Mouse (Mus musculus) megakaryocyte, embryonic 14.5 days (primary cell): ENCODE measurements around the gene Cdh26. TPM values are rescaled to one million over a fixed set of nuclear protein-coding genes. Genes with fewer than 3 reads are reported as not detected.

ENCODE experiments used
- H3K27me3 ChIP-seq: replicated peaks from 2 replicates; pipeline ENCODE3; 2012; ENCODE audit warnings: inconsistent platforms
- H3K36me3 ChIP-seq: replicated peaks from 2 replicates; pipeline ENCODE3; 2012; ENCODE audit warnings: low read length, inconsistent platforms, mixed read lengths
- H3K4me1 ChIP-seq: 2 replicates; pipeline ENCODE4 v1.6.1; 2012; ENCODE audit warnings: inconsistent platforms
- H3K4me3 ChIP-seq: replicated peaks from 2 replicates; pipeline ENCODE3; 2012; ENCODE audit warnings: moderate library complexity, mild to moderate bottlenecking, inconsistent platforms
- H3K9me3 ChIP-seq: 2 replicates; pipeline ENCODE4 v1.6.1; 2012; ENCODE audit warnings: inconsistent platforms
- FLI1 ChIP-seq: IDR thresholded peaks from 2 replicates; pipeline ENCODE4 v1.6.1; 2012; ENCODE audit warnings: low read length, inconsistent platforms, mixed read lengths
- GATA1 ChIP-seq: IDR thresholded peaks from 3 replicates; pipeline ENCODE4 v1.6.1; 2012; ENCODE audit warnings: mixed read lengths, low read length, inconsistent platforms, borderline replicate concordance
- polyA plus RNA-seq: library from polyadenylated mRNA; stranded (reverse); fragments of >175 nt; gene quantifications from 2 replicates; pipeline ENCODE4 v1.2.3, GENCODE M21; 2012; ENCODE audit warnings: low replicate concordance; ENCODE audit not compliant: insufficient read depth

Cdh26 gene
- polyA plus RNA-seq: not detected in 2 replicates

DNA sequence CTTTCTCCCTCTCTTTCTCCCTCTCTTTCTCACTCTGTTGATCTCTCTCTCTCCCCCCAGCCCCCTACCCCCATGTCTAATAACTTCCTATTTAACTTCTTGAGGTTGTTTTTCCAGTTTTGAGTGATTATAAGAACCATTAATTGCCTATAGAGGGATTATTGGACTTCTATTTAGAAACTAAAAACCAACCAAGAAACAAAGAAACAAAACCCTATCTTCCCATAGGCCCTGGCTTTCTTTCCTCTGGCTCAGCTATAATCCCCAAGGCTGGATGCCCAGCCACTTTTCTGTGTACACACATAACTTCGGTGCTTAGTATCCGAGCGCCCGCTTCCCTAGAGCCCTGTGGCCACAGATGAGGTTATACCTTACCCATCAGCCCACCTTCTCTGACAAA lies at the start of gene Cdh26:
Gene Cdh26 (plus strand): TSS at position 301 of the 400 bp plus-strand sequence.
- no peak within 1 kb of the TSS for H3K4me3 ChIP-seq
- peaks cover 20% of the 10 kb centered on the region for H3K27me3 ChIP-seq
- H3K36me3 ChIP-seq: no peaks in the 10 kb centered on the region
- peaks cover 52% of the 10 kb centered on the region for H3K4me1 ChIP-seq
- TF ChIP-seq FLI1 (no peak), GATA1 (no peak)
- H3K9me3 ChIP-seq: no peaks in the 10 kb centered on the region

DNA sequence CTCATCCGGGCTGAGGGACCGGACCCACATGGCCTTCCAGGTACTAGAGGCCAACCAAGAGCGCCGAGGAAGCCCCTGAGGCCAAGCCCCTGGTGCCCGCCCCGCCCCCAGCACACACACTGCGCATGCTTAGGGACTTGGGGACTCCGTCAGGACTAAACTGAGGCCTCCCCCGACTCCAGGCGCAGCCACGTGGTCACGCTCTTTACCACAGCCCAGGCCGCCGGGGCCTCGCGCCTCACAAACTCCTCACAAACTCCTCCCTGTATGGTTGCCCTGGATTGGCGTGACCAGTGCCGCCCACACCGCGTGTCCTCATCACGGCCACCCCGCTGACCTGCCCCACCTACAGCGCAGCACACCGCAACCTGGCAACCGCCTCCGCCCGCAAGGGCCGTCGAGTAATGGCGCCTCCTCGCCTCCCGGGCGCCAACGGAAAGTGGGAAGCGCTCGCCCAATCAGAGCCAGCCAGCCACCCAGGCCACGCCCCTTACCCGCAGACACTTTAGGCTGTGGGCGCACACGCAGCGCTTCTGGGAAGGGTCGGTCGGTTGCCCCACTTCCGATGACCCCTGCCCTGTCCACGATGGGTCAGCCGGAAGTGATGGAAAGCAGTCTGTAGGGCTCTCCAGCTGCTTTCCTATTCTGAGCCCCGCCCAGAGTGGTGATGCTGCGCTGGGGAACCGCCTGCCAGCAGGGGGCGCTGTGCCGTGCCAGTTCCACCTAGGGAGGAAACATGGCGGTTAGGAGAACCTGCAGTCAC lies 23.1 kb upstream of the Cdh26 start, which contains the start of gene Sycp2:
Gene Sycp2 (minus strand): TSS at position 633 of the 763 bp plus-strand sequence.
- Histone ChIP-seq H3K36me3 (no peaks in the 10 kb centered on the region), H3K27me3 (no peaks in the 10 kb centered on the region), H3K4me1 (peaks cover 16% of the 10 kb centered on the region), H3K4me3 (peak within 1 kb of the TSS; percentile 46), H3K9me3 (peaks cover 11% of the 10 kb centered on the region)
- no peak for TF ChIP-seq GATA1

- H3K36me3 ChIP-seq: peaks cover 6% of the 10 kb centered on the region
- H3K4me1 ChIP-seq: peaks cover 33% of the 10 kb centered on the region
- peaks cover 11% of the 10 kb centered on the region for H3K9me3 ChIP-seq
- TF ChIP-seq GATA1 (no peak), FLI1 (no peak)
- peaks cover 9% of the 10 kb centered on the region for H3K27me3 ChIP-seq
- H3K4me3 ChIP-seq: no peak overlapping the region
Measured at GRCm38 (mm10) chr2:178409024-178409423, 21.3 kb upstream of the Cdh26 start.

DNA sequence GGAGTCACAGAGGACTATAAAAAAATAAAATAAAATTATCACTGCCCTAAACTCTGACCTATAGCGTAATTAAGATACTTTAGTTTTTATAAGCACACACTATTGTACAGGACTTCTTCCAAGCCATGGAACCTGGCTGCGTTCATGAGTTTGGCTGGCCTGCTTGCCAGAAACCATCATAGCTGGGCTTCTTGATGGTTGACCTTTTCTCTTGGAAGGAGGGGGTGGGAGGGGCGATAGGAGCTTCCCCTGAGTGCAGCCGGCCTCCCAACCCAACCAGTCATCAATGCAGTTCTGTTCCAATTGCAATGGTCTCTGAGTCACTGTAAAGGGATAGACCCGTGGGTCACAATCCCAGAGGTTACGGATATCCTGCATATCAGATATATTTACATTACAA lies 20.0 kb upstream of the Cdh26 start:
- H3K36me3 ChIP-seq: peaks cover 6% of the 10 kb centered on the region
- TF ChIP-seq FLI1 (no peak), GATA1 (no peak)
- H3K4me1 ChIP-seq: peaks cover 43% of the 10 kb centered on the region
- peaks cover 9% of the 10 kb centered on the region for H3K27me3 ChIP-seq
- H3K9me3 ChIP-seq: peaks cover 11% of the 10 kb centered on the region
- H3K4me3 ChIP-seq: no peak overlapping the region

- H3K9me3 ChIP-seq: peaks cover 2% of the 10 kb centered on the region
- H3K36me3 ChIP-seq: peaks cover 9% of the 10 kb centered on the region
- H3K27me3 ChIP-seq: peaks cover 9% of the 10 kb centered on the region
- H3K4me1 ChIP-seq: peaks cover 60% of the 10 kb centered on the region
- H3K4me3 ChIP-seq: peak overlapping the region; percentile 65
- TF ChIP-seq FLI1: no peak
- TF ChIP-seq GATA1: no peak
Measured at GRCm38 (mm10) chr2:178412598-178412997, 17.7 kb upstream of the Cdh26 start.

DNA sequence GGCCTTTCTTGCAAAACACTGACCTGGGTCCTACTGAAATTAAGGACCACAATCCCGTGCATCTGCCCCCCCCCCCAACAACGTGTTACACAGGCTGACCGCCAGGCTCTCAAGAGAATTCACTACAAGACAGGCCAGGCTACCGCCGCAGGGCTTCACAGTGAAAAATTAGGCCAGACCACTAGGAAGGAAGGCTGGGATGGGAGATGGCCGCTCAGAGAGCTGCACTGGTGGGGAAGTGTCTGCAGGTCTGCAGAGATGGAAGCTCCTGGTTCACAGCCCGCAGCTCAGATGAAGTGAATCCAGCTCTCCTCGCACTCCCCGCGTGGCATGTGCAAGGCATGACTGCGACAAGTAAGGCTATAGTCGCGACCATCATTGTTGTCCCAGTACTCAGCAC lies 17.2 kb upstream of the Cdh26 start:
- no peak for TF ChIP-seq FLI1
- no peak for TF ChIP-seq GATA1
- Histone ChIP-seq H3K36me3 (peaks cover 14% of the 10 kb centered on the region), H3K4me1 (peaks cover 64% of the 10 kb centered on the region), H3K4me3 (peak overlapping the region; percentile 98), H3K27me3 (peaks cover 9% of the 10 kb centered on the region), H3K9me3 (no peaks in the 10 kb centered on the region)

DNA sequence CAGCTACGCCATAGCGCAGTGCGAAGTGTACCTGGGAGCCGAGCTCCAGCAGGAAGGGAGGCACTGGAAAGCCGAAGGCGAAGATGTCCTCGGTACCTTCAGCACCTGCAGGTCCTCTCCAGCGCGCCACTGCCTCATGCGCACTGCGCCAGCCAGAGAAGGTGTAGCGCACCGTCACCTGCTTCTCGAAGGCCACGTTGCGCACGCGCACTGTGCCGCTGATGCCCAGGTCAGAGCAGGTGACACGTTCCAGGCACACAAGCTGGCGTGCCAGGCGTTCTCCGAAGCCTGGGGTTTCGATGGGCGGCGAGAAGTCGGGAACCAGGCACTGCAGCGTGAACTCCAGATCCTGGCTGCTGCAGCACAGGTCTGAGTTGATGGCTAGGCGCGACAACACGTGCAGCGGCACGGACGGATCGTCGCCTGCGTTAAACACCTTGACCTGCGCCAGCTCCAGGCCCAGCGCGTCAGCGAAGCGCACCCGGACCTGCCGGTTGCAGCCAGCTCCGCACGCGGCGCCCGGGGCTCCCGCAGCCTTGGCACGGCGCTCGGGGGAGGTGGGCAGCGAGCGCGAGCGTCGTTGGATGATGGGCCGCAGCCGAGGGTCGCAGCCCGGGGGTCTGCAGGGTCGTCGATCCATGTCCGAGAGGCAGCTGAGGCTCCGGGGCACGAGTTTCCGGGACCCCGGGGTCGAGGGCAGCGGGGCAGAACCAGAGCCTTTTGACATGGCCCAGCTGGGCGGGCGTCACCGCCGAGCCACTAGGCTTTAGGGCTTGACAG lies 16.7 kb upstream of the Cdh26 start:
- H3K27me3 ChIP-seq: peaks cover 9% of the 10 kb centered on the region
- TF ChIP-seq GATA1: no peak
- TF ChIP-seq FLI1: no peak
- H3K4me3 ChIP-seq: peak overlapping the region; percentile 98
- H3K4me1 ChIP-seq: peaks cover 69% of the 10 kb centered on the region
- peaks cover 20% of the 10 kb centered on the region for H3K36me3 ChIP-seq
- no peaks in the 10 kb centered on the region for H3K9me3 ChIP-seq

GRCm38 (mm10) chr2:178414261-178415149 lies 15.8 kb upstream of the Cdh26 start, which contains the start of the genes Ppp1r3d and Fam217b:
Ppp1r3d (minus strand) TSS chr2:178414472.
Fam217b (plus strand) TSS chr2:178414524.
- Histone ChIP-seq H3K4me3 (peak within 1 kb of the TSS; percentile 98), H3K36me3 (peaks cover 28% of the 10 kb centered on the region)
- TF ChIP-seq GATA1 (no peak), FLI1 (no peak)

DNA sequence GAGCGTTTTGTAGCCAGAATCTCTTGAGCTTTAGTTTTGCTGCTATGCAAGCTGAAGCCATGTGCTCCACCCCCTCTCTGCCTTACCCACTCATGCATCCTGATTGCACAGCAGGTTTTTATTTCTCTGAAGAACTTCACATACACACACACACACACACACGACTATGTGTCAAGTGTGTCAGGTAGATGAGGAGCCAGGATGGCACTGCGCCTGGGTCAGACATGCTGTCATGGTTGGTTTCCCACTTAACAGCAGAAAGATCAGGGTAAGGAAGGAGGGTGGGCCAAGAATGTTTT lies 15.2 kb upstream of the Cdh26 start:
- H3K4me3 ChIP-seq: peak overlapping the region; percentile 98
- H3K9me3 ChIP-seq: no peaks in the 10 kb centered on the region
- H3K27me3 ChIP-seq: peaks cover 9% of the 10 kb centered on the region
- H3K4me1 ChIP-seq: peaks cover 79% of the 10 kb centered on the region
- no peak for TF ChIP-seq GATA1
- TF ChIP-seq FLI1: no peak
- H3K36me3 ChIP-seq: peaks cover 34% of the 10 kb centered on the region

More at GRCm38 (mm10) chr2:178414261-178415149, 15.8 kb upstream of the Cdh26 start, which contains the start of the genes Ppp1r3d and Fam217b:
- Histone ChIP-seq H3K9me3 (no peaks in the 10 kb centered on the region), H3K27me3 (peaks cover 9% of the 10 kb centered on the region), H3K4me1 (peaks cover 77% of the 10 kb centered on the region)
